Mouse (Mus musculus) lung, postnatal 10 days (tissue): ENCODE data around the gene Skor1.
A peak's percentile ranks its signal among the peaks of the same experiment; 100 is the strongest.

Source experiments
- DNase-seq: peaks from one replicate; pipeline ENCODE4 v3.0.0; 2021

Gene Skor1

DNA sequence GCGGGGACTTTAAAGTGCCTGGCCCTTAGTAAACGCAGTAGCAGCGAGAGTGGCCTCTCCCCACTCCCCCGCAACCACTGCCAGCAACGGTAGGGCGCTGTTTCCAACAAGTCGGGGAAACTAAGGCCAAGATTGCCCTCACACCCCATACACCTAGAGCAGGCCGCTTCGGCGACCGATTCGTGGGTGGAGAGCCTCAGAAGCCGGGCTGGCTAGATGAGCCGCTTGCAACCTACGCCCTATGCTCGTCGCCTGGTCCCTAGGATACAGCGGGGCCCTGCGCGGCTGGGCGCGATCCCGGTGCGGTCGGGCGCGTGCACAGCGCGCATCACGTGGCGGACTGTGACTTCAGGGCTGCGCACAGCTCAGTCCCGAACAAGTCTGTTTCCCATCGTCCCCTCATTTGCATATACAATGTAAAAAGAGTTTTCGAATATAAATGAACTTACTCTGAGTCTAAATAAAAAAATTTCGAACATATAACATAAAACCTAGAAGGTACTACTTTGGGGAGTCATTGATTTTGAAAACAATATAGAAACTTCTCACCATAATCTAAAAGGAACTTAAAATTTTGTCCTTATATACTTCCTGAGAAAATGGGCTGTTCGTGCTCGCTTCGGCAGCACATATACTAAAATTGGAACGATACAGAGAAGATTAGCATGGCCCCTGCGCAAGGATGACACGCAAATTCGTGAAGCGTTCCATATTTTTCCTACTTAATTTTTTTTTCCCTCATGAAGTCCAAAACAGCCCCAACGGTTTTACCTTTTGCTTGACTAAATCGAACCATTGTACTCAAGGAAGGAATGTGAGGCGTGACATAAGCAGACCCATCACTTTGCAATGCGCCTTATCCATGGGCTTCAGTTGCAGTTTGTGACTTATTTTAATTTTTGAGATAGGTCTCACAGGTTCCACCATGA lies 15.8 kb downstream of the Skor1 start:
- DNase-seq = peak; percentile 96

DNA sequence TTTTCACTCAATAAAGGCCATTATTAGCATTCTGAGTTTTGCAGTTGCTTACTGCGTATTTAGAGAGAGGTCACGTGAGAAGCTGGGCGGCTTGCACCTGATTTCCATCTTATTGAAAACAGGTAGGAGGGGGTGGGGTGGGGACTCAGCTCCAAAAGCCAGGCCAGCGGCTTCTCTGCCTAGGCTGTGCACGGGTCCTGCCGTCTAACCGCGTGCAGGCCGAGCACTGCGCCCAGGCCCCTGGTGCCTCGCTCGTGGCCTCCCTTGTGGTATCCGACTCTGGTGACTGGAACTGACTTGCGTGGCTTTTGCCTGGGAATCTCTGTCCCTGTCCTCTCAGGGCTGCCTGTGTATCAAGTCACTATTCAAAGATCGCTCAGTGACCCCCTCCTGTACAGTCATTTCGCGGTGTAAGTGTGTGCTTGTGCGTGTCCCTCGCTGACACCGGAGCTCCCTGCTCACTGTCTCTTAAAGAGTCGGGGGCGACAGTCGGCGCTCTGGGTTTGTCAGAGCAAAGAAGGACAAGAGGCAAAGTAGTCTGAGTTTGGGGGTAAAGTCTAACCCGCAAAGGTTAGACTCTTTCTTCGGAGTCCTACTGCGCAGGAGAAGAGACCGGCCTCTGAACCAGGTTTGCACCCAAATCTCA lies 16.7 kb downstream of the Skor1 start:
- peak; percentile 44 for DNase-seq

DNA sequence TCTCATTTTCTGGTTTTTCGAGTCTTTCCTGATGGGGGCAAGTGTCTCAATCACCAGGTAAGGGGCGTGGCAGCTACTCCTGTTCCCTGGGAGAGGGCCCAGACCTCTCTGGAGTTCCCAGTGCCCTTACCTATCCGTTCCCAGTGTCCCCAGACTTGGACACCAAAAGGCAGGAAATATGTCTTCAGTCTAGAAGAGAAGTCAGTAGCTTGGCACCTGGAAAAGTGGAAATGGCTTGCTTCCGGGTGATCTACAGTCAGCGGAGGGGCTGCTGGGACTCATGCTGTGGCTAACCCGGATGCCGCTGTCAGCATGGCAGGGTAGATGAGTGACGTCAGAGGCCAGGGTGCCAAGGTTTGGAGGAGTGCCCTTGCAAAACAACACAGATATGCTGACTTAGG lies 19.1 kb downstream of the Skor1 start:
- peak; percentile 74 for DNase-seq

DNA sequence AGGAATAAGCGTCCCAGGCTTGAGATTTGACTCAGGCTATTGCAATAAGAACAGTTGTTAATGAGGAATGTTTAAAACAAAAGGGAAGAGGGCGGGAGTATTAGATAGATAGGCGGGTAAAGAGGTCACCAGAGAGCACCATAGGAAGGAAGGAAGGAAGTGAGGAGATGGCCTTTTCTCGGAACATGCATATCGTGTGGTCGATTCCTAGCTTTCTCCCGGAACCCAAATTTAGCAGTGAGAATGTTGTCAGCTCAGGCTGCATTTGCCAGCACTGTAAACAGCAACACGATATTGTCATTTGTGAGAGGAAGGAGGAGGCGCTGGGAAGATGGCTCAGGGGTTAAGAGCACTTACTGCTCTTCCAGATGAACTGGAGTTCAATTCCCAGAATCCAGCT lies 24.2 kb downstream of the Skor1 start:
- no peak for DNase-seq

DNA sequence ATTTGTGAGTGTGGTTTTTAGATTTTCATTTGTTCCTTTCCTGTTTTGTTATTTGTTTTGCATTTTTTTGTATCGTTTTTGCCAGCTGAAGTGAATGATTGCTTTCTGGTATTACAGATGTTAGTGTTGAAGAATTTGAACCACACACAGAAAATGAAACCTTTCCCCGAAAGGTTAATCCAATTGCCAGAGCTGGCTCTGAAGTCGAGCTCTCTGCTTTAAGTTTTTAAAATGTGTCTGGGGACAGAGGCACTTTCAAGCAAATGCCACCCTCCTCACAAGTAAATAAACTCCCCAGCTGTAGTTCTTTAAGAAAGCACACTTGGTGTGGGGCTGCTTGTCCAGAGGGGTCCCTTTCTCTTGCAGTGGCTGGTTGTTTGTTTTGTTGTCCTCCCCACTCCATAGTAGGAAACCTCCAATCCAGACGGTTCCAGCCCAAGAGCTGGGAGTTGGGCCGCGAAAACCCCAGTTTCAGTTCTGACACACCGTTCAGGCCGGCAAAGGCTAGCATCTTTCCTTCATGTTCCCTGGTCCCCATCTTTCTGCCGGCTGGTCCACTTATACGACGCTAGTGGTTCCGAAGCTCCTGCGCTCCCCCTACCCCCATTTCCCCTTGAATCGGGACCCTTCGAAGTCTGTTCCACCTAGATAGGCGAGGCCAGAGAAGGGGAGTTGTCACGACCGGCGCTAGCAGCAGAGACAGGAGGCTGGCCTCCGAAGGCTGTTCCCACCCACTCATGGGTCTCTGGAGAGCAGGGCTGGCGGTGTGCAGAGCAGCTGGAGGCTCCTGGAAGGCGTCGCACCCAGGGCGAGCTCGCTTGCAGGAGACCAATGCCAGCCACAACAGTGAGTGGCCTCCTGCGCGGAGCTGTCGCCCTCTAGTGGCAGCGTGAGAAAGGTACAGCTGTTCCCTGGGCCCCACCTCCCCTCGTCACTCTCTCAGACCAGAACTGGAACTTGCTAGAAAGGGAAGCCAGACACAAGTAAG lies 25.0 kb downstream of the Skor1 start:
- peak; percentile 95 for DNase-seq

DNA sequence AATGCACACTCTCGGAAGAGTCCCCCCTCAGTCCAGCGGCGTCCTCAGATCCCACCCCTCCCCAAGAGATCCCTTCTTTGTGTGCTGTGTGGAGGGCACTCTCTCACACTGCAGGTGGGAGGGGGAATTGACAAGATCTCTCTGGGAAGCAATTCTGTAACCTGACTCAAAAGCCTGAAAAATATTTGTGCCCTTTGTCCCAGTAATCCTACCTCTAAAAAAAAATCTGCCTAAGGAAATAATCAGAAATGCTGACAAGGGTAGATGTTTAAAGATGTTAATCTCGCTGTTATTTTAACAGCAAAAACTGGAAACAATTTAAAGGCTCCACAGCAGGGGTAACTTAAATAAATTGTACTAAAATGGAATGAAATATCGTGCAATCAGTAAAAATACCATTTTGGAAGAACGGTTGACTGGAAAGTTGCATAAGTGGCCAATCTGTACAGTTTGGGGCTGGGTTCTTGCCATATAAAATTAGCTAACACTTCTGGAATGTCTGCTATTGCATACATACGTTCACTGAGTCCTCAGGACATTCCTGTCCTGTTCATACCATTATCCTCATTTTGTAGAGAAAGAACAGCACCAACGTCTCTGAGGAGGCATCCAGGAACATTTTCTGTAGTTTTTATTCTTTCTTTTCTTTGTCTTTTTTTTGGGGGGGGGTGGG lies 26.5 kb downstream of the Skor1 start:
- DNase-seq = no peak

DNA sequence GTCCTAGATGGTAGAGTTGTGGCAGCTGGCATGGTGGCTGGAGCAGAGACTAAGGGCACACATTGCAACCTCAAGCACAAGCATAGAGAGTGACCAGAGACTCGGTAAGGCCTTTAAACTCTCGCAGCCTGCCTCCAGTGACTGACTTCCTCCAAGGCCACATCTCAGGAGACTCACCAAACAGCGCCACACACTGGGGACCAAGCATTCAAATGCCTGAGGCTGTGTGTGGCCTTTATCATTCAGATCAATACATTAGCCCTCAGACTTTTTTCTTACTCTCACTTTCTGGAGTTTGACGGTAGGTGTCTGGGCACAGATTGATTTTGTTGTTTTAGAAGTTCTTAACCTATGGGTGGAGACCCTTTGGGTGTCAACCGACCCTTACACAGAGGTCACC lies 30.4 kb downstream of the Skor1 start:
- no peak for DNase-seq

DNA sequence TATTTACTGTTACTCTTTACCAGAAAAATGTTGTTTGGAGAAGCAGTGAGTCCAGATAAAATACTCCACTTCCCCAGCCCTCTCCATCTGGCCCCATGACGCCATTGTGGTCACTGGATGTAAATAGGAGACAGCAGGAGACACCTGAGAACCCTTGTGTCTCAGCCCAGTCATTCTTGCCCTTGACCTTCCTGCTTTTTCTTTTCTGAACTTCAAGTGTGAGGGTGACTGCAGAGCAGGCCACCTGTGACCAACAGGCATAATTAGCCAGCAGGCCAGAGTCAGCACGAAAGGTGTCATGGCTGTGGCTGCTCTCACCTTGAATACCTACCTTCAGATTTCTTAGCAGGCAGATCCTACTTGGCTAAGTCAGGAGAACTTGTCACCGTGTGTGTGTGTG lies 36.2 kb downstream of the Skor1 start:
- no peak for DNase-seq

DNA sequence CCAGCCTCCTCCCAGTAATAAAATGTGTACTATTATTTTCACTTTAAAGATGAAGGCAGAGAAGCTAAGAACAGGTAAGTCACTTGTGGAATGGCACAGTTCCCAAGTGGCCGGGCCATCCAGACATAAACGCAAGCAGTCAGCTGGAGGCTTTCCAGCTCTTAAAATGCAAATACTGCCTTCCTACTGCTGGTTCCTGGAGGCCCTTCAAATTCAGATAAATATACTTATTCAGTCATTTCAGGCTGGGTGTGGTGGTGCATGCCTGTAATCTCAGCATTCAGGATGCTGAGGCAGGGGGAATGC lies 39.0 kb downstream of the Skor1 start:
- DNase-seq = peak; percentile 68

DNA sequence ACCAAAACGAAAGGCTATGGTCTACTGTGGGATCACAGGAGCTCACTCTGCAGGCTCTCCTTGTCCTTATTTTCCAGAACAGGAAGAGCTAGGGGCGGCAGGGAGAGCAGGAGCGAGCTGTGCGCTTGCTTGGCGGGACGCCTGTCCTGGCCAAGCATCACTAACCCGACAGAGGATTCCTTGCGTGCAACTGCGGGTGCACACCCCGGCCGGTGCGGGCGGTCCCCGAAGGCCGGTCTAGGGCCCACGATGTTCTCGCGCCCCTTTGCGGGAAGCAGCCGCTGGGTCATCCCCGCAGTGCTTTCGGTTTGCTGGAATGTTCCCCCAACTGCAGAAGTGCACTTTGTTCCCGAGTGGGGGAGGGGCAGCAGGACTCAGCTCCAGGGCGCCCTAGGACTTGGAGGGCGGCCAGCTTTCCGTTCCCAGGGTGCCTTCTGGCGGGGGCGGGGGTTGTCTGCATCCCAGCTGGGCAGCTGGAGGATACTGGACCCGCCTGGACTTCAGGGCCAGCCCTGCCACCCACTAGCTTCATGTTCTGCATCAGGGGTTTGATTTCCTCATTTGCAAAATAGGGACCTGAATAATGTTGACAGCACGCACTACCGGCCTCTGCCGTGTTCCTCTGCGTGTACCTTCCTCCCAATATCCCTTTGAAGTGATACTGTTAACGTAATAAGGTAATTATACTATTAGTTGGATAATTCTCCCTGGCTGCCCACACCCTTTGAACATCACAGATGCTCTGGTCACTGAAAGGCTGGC lies 39.6 kb downstream of the Skor1 start:
- peak; percentile 99 for DNase-seq

DNA sequence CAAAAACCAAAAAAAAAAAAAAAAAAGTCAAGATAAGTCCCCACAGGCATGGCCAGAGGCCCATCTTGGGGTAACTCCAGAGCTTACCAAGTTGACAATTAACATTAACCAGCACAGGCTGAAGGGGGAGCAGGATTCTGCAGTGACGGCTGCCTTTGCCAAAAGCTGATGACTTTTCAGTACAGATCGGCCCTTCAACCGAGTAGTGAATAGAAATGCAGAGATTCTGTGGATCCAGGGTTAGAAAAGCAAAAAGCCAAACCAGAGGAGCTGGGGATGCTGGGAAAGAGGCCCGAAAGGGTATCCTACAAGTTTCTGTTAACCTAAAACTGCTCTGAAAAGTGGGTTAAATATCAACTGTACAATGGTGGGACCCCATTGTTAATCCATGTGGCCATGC lies 40.2 kb downstream of the Skor1 start:
- DNase-seq = peak; percentile 67

DNA sequence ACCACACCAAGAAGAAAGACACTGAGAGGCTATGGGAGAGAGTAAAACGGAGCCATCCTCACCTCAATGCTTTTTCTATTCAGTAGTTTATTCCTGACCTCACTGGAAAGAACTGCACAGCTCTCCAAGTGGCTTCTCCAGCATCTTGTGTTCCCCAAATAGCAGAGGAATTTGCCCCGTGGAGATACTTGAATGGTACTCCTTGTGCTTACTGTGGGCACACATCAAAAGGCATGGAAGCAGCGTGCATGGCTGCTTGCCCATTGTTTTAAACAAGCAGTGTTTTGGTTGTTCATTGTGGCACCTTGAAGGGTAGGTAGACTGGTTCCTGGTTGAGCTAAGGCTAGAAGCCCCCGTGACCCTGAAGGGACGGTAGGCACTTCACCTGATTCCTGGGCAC lies 48.1 kb downstream of the Skor1 start:
- peak; percentile 45 for DNase-seq

DNA sequence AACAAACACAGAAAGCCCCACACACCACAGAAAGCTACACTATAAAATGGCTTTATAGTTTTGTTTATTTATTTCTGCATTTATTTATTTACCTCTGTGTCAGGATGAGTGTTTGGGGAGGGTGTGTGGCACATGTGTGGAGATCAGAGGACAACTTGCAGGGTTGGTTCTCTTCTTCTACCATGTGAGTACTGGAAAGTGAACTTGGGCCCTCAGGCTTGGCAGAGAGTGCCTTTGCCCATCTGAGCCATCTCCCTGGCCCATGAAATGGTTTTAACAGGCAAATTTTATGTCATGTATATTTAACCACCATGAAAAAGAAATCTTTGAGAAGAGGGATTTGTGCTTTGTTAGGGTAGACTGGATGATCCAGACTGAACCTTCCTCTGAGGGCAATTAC lies 48.9 kb downstream of the Skor1 start:
- DNase-seq = no peak

DNA sequence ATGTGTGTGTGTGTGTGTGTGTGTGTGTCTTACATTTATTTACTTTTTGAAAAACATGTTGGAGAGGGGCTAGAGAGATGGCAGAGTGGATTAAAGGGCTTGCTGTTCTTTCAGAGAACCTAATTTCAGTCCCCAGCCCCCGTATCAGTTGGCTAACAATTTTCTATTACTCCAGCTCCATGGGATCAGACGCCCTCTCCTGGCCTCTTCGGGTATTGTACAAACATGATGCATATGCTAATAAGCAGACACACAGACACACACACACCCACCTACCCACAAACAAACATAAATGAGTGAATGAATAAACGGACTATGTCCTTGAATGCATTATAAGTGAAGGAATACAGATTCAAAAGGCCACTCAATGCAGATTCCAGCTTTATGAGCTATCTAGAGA lies 49.4 kb downstream of the Skor1 start:
- DNase-seq = no peak

DNA sequence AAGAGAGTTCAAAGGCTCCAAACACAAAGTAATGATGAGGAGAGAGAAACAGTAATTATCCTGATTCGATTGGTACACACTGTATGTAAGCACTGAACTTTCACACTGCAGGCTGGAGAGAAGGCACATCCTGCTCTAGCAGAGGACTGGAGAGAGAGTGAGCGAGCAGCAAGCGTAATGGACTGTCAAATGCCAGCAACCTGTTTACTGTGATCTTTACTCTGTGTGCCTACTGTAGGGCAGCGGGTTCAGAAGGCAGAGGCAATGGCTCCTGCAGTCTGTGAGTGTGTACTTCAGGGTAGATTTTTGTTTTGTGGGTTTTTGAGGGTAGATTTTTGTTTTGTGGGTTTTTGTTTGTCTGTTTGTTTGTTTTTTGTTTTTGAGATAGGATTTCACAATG lies 49.9 kb downstream of the Skor1 start:
- no peak for DNase-seq

DNA sequence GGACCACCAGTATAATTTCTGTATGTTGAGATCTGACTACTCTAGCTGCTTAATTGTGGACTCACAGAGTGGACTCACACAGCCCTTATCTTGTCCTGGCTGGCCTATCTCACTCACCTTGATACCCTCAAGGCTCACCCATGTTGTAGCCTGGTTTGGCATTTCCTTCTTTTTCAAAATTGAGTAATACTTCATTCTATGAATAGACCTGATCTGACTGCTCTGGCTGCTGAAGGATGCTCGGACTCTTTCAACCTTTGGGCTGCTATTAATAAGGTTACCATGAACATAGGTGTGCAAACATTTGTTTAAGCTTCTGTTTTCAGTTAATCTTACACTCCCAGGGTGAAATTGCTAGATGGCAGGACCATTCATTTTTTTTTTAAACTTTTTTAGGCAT lies 51.6 kb downstream of the Skor1 start:
- DNase-seq = no peak

DNA sequence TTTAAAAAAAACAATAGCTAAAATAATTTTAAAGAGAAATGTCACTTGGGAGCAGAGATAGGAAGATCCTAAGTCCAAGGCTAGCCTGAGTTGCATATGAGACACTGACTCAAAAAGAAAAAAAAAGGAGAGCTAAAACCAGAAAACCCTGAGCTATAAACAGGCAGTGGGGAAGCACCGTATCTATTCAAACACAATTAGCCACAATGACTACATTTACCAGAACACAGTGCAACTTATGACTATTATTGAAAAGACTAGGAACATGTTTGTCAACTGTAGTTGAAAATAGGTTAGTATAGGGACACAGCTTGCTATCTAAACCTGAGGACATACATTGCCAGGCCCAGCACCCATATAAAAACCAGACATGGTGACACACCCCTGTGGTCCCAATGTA lies 54.7 kb downstream of the Skor1 start:
- no peak for DNase-seq

DNA sequence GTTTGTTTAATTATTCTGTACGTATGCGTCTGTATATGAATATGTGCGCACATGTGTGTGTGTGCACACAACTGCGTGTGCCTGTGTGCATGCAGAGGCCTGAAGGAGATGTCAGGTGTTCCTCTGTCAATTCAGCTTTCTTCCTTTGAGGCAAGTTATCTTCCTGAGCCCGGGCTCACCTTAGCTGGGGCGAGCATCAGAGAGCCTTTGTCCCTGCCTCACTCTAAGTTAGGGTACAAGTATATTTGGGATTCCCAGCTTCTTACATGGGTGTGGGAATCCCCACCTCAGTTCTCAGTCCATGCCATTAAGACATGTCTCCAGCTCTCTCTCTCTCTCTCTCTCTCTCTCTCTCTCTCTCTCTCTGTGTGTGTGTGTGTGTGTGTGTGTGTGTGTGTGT lies 56.2 kb downstream of the Skor1 start:
- DNase-seq = no peak

DNA sequence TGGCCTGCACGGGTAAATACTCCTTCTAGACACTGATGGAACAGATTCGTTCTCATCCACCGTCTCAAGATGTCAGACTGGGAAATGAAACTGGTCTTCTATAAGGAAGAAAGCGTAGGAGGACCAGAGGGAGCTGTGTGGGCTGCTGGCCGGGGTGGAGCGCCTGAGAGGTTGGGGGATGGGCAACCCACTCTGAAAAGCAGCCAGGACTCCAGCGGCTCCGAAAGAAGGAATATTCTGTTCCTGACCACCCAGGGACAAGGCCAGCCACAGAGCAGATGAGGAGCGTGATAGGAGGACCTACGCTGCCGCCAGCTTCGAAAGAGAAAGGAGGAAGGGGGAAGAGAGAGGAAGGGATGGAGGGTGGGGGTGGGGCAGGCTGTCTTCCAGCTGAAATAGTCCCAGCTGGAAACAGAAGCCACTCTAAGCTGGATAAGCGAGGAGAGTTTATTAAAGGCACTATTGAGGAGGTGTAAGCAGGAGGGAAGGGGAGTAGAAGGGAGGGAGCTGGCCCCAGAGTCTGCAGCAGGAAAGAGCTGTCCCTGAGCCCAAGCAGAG lies 56.7 kb downstream of the Skor1 start:
- DNase-seq = peak; percentile 87

DNA sequence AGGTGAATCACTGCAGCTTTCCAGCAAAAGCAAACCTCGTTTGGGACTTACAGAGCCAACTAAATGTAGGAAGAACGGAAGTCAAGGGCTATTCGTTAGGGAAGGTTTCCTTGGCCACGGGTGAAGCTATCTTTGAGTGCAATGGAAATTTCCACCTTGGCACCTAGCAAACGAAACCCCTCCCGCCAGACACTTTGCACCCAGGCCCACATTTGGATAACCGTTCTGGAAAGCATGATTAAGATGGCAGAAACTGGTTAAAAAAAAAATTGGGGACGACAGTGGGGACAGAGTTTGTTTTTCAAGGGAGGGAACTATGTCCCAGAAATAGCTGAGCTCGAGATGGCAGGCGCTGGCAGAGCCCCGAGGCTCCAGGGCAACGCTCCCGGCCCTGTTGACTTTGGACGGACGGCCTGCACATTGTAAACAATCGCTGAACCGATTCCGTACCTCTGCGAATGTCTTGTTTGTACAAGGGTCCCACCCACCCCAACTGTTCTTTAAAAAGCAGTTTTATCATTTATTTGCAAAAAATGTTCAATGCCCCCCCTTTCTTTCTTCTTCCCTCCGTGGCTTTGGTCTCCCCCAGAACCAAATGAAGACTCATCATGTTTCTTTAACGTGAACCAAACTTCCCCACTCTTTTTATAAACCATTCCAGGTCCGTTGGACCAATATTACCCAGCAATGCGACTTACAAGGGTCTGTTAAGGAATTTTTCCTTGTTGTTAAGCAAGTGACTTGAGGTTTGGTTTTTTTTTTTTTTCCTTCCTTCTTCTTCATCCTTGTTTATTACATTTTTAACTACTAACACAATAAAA lies 57.5 kb downstream of the Skor1 start:
- peak; percentile 59 for DNase-seq

DNA sequence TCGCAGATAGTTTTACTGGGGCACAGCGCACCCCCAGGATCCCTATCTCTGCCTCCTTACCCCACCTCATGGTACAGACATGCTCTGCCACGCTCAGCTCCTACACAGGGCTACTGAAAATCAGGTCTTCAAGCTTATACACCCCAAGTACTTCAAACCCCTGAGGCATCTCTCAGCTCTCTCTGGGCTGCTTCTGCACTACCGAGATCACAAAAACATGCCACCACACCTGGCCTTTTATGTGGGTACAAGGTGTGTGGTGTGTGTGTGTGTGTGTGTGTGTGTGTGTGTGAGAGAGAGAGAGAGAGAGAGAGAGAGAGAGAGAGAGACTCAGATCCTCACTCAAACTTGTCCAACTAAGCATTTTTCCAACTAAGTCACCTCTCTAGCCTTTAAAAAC lies 59.6 kb downstream of the Skor1 start:
- DNase-seq = no peak
